Mouse (Mus musculus): Measurements from ENCODE around the gene Olfr527. TPM values are rescaled to one million over a fixed set of nuclear protein-coding genes. Genes with fewer than 3 reads are reported as not detected.

The Olfr527 gene
- polyA plus RNA-seq (2012; rRNA removed): 0.18 TPM in 1 of 2 replicates, not detected in the other

- no peak for TF ChIP-seq CTCF (IDR thresholded peaks at IDR 0.05; ENCODE audit: borderline replicate concordance, control insufficient read depth, extremely low read depth, insufficient read depth, low read length, poor library complexity)
- no peak for TF ChIP-seq POLR2A (IDR thresholded peaks at IDR 0.05; ENCODE audit: control insufficient read depth, extremely low read depth, insufficient read depth, low read length, poor library complexity)
- H3K27ac ChIP-seq (ENCODE audit: control insufficient read depth, insufficient read depth, low read length): no peak within 1 kb of the TSS
- no peak within 1 kb of the TSS for H3K4me3 ChIP-seq (ENCODE audit: control insufficient read depth, insufficient read depth, low read length)
- 100% methylated on average over 2 of the region's 2 CpGs for WGBS
- no peak for DNase-seq
- no peaks in the 10 kb centered on the region for H3K27me3 ChIP-seq (ENCODE audit: control insufficient read depth, insufficient read depth, low read length)
- no peaks in the 10 kb centered on the region for H3K36me3 ChIP-seq (ENCODE audit: control insufficient read depth, insufficient read depth, low read length)
- H3K4me1 ChIP-seq (replicated peaks; ENCODE audit: control insufficient read depth, insufficient read depth, low read length): no peaks in the 10 kb centered on the region
Observed at GRCm38 (mm10) chr7:140333717-140334116, at the start of gene Olfr527. Gene Olfr527 (plus strand): TSS chr7:140334017.

- Histone ChIP-seq H3K27ac (ENCODE audit: control insufficient read depth, insufficient read depth, low read length) (no peak overlapping the region), H3K4me3 (ENCODE audit: control insufficient read depth, insufficient read depth, low read length) (no peak overlapping the region), H3K36me3 (ENCODE audit: control insufficient read depth, insufficient read depth, low read length) (no peaks in the 10 kb centered on the region), H3K27me3 (ENCODE audit: control insufficient read depth, insufficient read depth, low read length) (no peaks in the 10 kb centered on the region), H3K4me1 (replicated peaks; ENCODE audit: control insufficient read depth, insufficient read depth, low read length) (no peaks in the 10 kb centered on the region)
- no peak for TF ChIP-seq CTCF (IDR thresholded peaks at IDR 0.05; ENCODE audit: borderline replicate concordance, control insufficient read depth, extremely low read depth, insufficient read depth, low read length, poor library complexity)
- no peak for TF ChIP-seq POLR2A (IDR thresholded peaks at IDR 0.05; ENCODE audit: control insufficient read depth, extremely low read depth, insufficient read depth, low read length, poor library complexity)
- no peak for DNase-seq
- 94% methylated on average over 9 of the region's 9 CpGs for WGBS
Observed at GRCm38 (mm10) chr7:140295746-140296145, 38.1 kb upstream of the Olfr527 start.

- Histone ChIP-seq H3K4me3 (ENCODE audit: control insufficient read depth, insufficient read depth, low read length) (no peak overlapping the region), H3K36me3 (ENCODE audit: control insufficient read depth, insufficient read depth, low read length) (no peaks in the 10 kb centered on the region), H3K27ac (ENCODE audit: control insufficient read depth, insufficient read depth, low read length) (no peak overlapping the region), H3K27me3 (ENCODE audit: control insufficient read depth, insufficient read depth, low read length) (no peaks in the 10 kb centered on the region), H3K4me1 (replicated peaks; ENCODE audit: control insufficient read depth, insufficient read depth, low read length) (no peaks in the 10 kb centered on the region)
- 89% methylated on average over 6 of the region's 6 CpGs for WGBS
- TF ChIP-seq POLR2A (IDR thresholded peaks at IDR 0.05; ENCODE audit: control insufficient read depth, extremely low read depth, insufficient read depth, low read length, poor library complexity) (no peak), CTCF (IDR thresholded peaks at IDR 0.05; ENCODE audit: borderline replicate concordance, control insufficient read depth, extremely low read depth, insufficient read depth, low read length, poor library complexity) (no peak)
- no peak for DNase-seq
Observed at GRCm38 (mm10) chr7:140296876-140297275, 36.9 kb upstream of the Olfr527 start.

DNA sequence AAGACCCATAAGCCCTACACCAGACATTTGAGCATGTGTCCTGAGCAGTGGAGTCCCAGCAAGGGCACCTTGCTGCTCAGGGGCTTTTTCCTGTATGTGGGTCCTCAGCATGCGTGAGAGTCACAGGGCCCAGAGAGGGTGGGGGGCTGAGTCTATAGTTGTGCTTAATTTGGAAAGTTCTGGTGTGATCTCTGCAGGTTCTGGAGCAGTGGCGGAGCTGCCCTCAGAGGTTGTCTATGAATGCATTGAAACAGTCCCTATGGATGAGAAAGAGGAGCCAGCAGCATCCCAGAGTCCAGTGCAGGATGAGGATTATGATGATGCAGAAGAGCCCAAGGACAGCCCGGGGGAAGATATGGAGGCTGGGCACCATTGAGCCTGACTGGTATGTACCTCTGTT, 34.4 kb upstream of the Olfr527 start:
- no peak overlapping the region for H3K4me3 ChIP-seq (ENCODE audit: control insufficient read depth, insufficient read depth, low read length)
- TF ChIP-seq POLR2A (IDR thresholded peaks at IDR 0.05; ENCODE audit: control insufficient read depth, extremely low read depth, insufficient read depth, low read length, poor library complexity) (no peak), CTCF (IDR thresholded peaks at IDR 0.05; ENCODE audit: borderline replicate concordance, control insufficient read depth, extremely low read depth, insufficient read depth, low read length, poor library complexity) (no peak)
- no peak overlapping the region for H3K27ac ChIP-seq (ENCODE audit: control insufficient read depth, insufficient read depth, low read length)
- WGBS: 94% methylated on average over 3 of the region's 3 CpGs
- H3K27me3 ChIP-seq (ENCODE audit: control insufficient read depth, insufficient read depth, low read length): no peaks in the 10 kb centered on the region
- no peaks in the 10 kb centered on the region for H3K36me3 ChIP-seq (ENCODE audit: control insufficient read depth, insufficient read depth, low read length)
- no peak for DNase-seq
- H3K4me1 ChIP-seq (replicated peaks; ENCODE audit: control insufficient read depth, insufficient read depth, low read length): no peaks in the 10 kb centered on the region

DNA sequence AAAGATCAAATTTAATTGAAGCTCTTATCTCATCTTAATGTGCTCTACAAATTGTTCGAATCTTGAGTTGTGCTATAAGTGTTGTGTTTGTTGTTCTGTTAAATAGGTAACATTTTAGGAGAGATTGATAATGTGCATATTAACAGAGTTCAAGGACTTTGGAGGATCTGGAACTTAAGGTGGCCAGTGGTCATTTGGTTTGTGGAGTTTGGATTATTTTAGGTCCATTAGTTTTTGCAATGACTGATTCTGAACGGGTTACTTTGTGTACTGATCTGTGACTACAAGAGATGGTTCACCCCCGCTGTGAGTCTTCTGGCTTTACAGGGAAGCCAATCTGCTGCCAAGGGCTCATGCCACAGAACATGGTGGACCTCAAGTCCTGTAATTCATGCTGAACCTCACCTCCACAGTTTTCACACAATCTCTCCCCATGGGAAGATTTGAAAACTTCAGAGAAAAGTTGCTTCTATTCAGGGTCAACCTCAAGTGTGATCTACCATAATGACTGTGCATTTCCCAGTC, 13.9 kb upstream of the Olfr527 start:
- DNase-seq: no peak
- Histone ChIP-seq H3K27me3 (ENCODE audit: control insufficient read depth, insufficient read depth, low read length) (no peaks in the 10 kb centered on the region), H3K36me3 (ENCODE audit: control insufficient read depth, insufficient read depth, low read length) (no peaks in the 10 kb centered on the region), H3K27ac (ENCODE audit: control insufficient read depth, insufficient read depth, low read length) (no peak overlapping the region), H3K4me1 (replicated peaks; ENCODE audit: control insufficient read depth, insufficient read depth, low read length) (peaks cover 22% of the 10 kb centered on the region), H3K4me3 (ENCODE audit: control insufficient read depth, insufficient read depth, low read length) (no peak overlapping the region)
- TF ChIP-seq CTCF (IDR thresholded peaks at IDR 0.05; ENCODE audit: borderline replicate concordance, control insufficient read depth, extremely low read depth, insufficient read depth, low read length, poor library complexity) (no peak), POLR2A (IDR thresholded peaks at IDR 0.05; ENCODE audit: control insufficient read depth, extremely low read depth, insufficient read depth, low read length, poor library complexity) (no peak)
- WGBS: 95% methylated on average over 3 of the region's 3 CpGs

- whole genome bisulfite sequencing: 74% methylated on average over 1 of the region's 1 CpGs
- no peaks in the 10 kb centered on the region for H3K36me3 ChIP-seq (ENCODE audit: control insufficient read depth, insufficient read depth, low read length)
Observed at GRCm38 (mm10) chr7:140320558-140320957, 13.3 kb upstream of the Olfr527 start, which contains the start of gene Olfr525. Gene Olfr525 (plus strand): TSS chr7:140320858.

GRCm38 (mm10) chr7:140321135-140321534, 12.7 kb upstream of the Olfr527 start:
- Histone ChIP-seq H3K36me3 (ENCODE audit: control insufficient read depth, insufficient read depth, low read length) (no peaks in the 10 kb centered on the region), H3K27me3 (ENCODE audit: control insufficient read depth, insufficient read depth, low read length) (no peaks in the 10 kb centered on the region), H3K4me3 (ENCODE audit: control insufficient read depth, insufficient read depth, low read length) (no peak overlapping the region), H3K4me1 (replicated peaks; ENCODE audit: control insufficient read depth, insufficient read depth, low read length) (peaks cover 22% of the 10 kb centered on the region), H3K27ac (ENCODE audit: control insufficient read depth, insufficient read depth, low read length) (no peak overlapping the region)
- TF ChIP-seq CTCF (IDR thresholded peaks at IDR 0.05; ENCODE audit: borderline replicate concordance, control insufficient read depth, extremely low read depth, insufficient read depth, low read length, poor library complexity) (no peak), POLR2A (IDR thresholded peaks at IDR 0.05; ENCODE audit: control insufficient read depth, extremely low read depth, insufficient read depth, low read length, poor library complexity) (no peak)
- peak; percentile 27 for DNase-seq

More at GRCm38 (mm10) chr7:140320558-140320957, 13.3 kb upstream of the Olfr527 start, which contains the start of gene Olfr525:
- Histone ChIP-seq H3K4me1 (replicated peaks; ENCODE audit: control insufficient read depth, insufficient read depth, low read length) (peaks cover 22% of the 10 kb centered on the region), H3K4me3 (ENCODE audit: control insufficient read depth, insufficient read depth, low read length) (no peak within 1 kb of the TSS), H3K27me3 (ENCODE audit: control insufficient read depth, insufficient read depth, low read length) (no peaks in the 10 kb centered on the region), H3K27ac (ENCODE audit: control insufficient read depth, insufficient read depth, low read length) (peak within 1 kb of the TSS; percentile 11; the same call in 1 of the 2 replicates)
- no peak for DNase-seq
- TF ChIP-seq POLR2A (IDR thresholded peaks at IDR 0.05; ENCODE audit: control insufficient read depth, extremely low read depth, insufficient read depth, low read length, poor library complexity): no peak
- TF ChIP-seq CTCF (IDR thresholded peaks at IDR 0.05; ENCODE audit: borderline replicate concordance, control insufficient read depth, extremely low read depth, insufficient read depth, low read length, poor library complexity): no peak
